ENCODE assay signal across 11 mouse cellular contexts in genomic region chr11:100908567-100908966, GRCm38 (mm10).
"Had no signal": no experiment of that assay in that cellular context is flagged by ENCODE, and none has a peak within 500 bp of the region (broad histone marks: within the 10 kb centered on the region; RNA-seq: fewer than 3 reads in every experiment).

No protein-coding gene starts in this region.

- H3K27ac ChIP-seq: kidney, postnatal 0 days; layer of hippocampus, adult 2 months; liver, embryonic 13.5 days; macrophage; midbrain, embryonic 13.5 days had no signal

- H3K4me1 ChIP-seq: midbrain, embryonic 13.5 days had no signal

- H3K4me3 ChIP-seq: layer of hippocampus, adult 2 months; liver, embryonic 13.5 days; midbrain, embryonic 13.5 days had no signal

- H3K9me3 ChIP-seq: liver, embryonic 13.5 days; midbrain, embryonic 13.5 days had no signal

- ATAC-seq: inflammation-experienced regulatory T-cells, adult 6 months; lung, postnatal 0 days; midbrain, embryonic 13.5 days had no signal

- H3K27me3 ChIP-seq: liver, embryonic 13.5 days; midbrain, embryonic 13.5 days had no signal

- DNase-seq: layer of hippocampus, adult 9-11 months; liver, embryonic 13.5 days; lung, embryonic 14.5 days; thymus, adult 18-20 months; thymus, postnatal 36 days had no signal

- H3K9ac ChIP-seq: liver, embryonic 13.5 days; lung, embryonic 14.5 days; midbrain, embryonic 13.5 days had no signal

- H3K4me2 ChIP-seq: liver, embryonic 13.5 days; lung, embryonic 14.5 days; midbrain, embryonic 13.5 days had no signal
